Mouse (Mus musculus) kidney, adult 2 months (tissue): ENCODE data around the gene Oas1e.

Experiments
- CTCF ChIP-seq: fragments of 200-500 bp; conservative IDR thresholded peaks from 2 replicates; pipeline ENCODE4 v1.5.1; 2011; ENCODE audit warnings: low read depth, mild to moderate bottlenecking, control low read depth, low read length, moderate library complexity, mixed read lengths; ENCODE audit not compliant: insufficient read depth, insufficient read length
- POLR2A ChIP-seq: fragments of 200-500 bp; IDR thresholded peaks from one replicate; pipeline ENCODE4 v1.6.1; 2011; ENCODE audit warnings: low read depth, low read length, control low read depth

DNA sequence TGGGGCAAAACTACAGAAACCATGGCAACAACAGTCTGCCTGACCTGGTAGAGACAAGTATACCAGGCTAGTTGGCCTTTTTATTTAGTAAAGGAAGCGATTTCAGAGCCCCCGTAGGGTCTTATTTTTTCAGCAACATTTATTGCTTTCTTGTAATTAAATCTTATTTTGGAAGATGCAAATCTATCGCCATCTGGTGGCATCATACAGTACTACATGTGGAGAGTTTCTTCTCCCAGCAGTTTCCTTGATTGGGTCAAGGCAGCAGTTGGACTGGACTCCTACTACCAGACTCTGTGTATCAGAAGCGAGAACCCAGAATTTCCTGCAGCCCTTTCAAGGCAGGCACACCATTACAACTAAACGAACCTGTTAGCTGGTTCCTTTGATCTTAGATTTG is 48.9 kb downstream of the Oas1e start:
- peak; percentile 35; the same call in 1 of the 2 replicates for TF ChIP-seq CTCF
- TF ChIP-seq POLR2A, result no peak
